Mouse (Mus musculus) effector memory CD4-positive, alpha-beta T cell, adult 5 months (primary cell): ENCODE measurements around the gene Mup9. TPM values are rescaled to one million over a fixed set of nuclear protein-coding genes. Genes with fewer than 3 reads are reported as not detected.

Source experiments
- polyA plus RNA-seq: library from polyadenylated mRNA; unstranded; fragments of 100-300 nt; shearing (Covaris generic); gene quantifications from one replicate; pipeline ENCODE4 v1.2.1, GENCODE M21; 2017

The Mup9 gene
- polyA plus RNA-seq = not detected

DNA sequence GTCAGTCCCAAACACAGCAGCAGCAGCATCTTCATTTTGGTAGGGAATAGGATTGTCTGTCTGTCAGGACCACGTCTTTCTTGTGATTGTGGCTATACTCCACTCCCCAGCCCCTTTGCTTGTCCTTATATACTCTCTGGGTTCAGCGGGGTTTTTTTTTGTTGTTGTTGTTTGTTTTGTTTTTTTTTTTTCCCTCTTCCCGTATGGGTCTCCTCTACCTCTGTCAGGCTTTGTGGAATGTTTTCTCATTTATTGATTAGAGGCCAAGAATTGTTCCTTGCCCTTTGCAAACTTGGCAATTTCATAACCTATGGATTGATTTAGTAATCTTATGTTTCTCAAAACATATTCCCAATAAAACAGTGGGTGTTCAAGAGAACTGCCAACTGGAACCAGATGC is at the start of gene Mup9:
Gene Mup9 (minus strand): TSS at position 101 of the 400 bp plus-strand sequence.

Other genes with a start within 250 kb of the Mup9 start
- not detected for gene Mup8, start 199.4 kb downstream of the Mup9 start, polyA plus RNA-seq
- gene Mup1, start 80.0 kb upstream of the Mup9 start, polyA plus RNA-seq = not detected
- not detected for gene Mup10, start 160.2 kb upstream of the Mup9 start, polyA plus RNA-seq
- gene Mup11, start 240.5 kb upstream of the Mup9 start, polyA plus RNA-seq = not detected